Mouse (Mus musculus): ENCODE data around the gene Rassf4. TPM values are rescaled to one million over a fixed set of nuclear protein-coding genes. Genes with fewer than 3 reads are reported as not detected.
"Not testable (repeated sequence)": the region's sequence is repeated elsewhere in the genome, so short reads cannot be mapped to it uniquely, and the experiment has no call there.

Gene Rassf4
- polyA plus RNA-seq, 1 experiment from 2014 or later, result 14.4 TPM

DNA sequence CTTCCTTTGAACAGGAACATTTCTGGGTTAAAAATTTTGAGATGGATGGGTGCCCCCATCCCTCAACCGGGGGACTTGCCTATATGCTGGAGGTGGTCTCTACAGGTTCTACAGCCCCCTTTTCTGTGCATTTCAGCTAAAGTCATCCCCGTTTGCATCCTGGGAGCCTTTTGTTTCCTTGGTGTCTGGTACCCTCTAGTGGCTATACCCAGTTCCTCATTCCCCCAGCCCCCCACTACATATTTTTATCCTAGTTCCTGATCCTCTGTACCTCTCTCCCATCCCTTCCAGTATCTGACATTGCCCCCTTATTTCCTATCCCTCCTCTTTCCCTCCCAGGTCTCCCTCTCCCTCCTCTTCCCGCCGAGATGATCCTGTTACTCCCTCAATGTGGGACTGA, 66.5 kb downstream of the Rassf4 start:
- H3K36me3 ChIP-seq, result no peaks in the 10 kb centered on the region
- no peak overlapping the region for H3K4me3 ChIP-seq
- H3K9ac ChIP-seq, result no peak overlapping the region
- no peak overlapping the region for H3K27ac ChIP-seq
- H3K4me2 ChIP-seq, result no peak overlapping the region
- no peaks in the 10 kb centered on the region for H3K27me3 ChIP-seq
- H3K4me1 ChIP-seq, result no peaks in the 10 kb centered on the region
- no peaks in the 10 kb centered on the region for H3K9me3 ChIP-seq
- ATAC-seq (ENCODE audit: insufficient number of reproducible peaks, insufficient read depth, low FRiP score, low TSS enrichment, low read depth), result no peak
- 47% methylated on average over 4 of the region's 4 CpGs for WGBS

DNA sequence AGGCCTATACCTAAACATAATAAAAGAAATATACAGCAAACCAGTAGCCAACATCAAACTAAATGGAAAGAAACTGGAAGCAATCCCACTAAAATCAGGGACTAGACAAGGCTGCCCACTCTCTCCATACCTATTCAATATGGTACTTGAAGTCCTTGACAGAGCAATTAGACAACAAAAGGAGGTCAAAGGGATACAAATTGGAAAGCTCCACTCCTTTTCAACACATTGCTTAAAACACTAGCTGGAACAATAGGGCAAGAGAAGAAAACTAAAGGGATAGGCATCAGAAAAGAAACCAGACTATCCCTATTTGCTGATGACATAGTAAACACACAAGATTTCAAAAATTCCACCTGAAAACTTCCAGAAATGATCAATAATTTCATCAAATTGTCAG, 72.8 kb downstream of the Rassf4 start:
- H3K27ac ChIP-seq; H3K4me1 ChIP-seq; H3K4me2 ChIP-seq; ATAC-seq (ENCODE audit: insufficient number of reproducible peaks, insufficient read depth, low FRiP score, low TSS enrichment, low read depth); H3K4me3 ChIP-seq; H3K36me3 ChIP-seq; H3K9ac ChIP-seq; H3K9me3 ChIP-seq; H3K27me3 ChIP-seq: not testable (repeated sequence)

DNA sequence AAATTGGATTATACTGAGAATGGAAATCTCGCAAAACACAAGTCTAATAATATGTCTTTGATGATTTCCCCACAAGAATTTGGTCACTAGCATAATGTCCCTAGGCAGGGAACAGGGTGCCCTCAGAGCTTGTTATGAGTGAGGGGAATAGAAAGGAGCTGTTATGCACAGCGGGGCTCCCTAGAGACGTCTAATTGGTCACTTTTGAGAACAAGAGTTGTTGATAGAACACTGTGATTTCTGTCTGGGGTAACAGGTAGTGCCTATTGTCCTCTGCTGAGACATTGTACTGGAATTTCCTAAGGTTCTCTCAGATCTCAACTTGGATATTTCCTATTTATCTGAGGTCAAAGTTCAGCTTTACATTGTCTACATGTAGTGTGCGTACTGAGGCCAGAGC, 89.7 kb downstream of the Rassf4 start, which contains the start of gene Olfr215:
Gene Olfr215 (minus strand): TSS at position 101 of the 400 bp plus-strand sequence.
- no peak for ATAC-seq (ENCODE audit: insufficient number of reproducible peaks, insufficient read depth, low FRiP score, low TSS enrichment, low read depth)
- Histone ChIP-seq H3K4me3 (no peak within 1 kb of the TSS), H3K9me3 (no peaks in the 10 kb centered on the region), H3K27ac (no peak within 1 kb of the TSS), H3K36me3 (no peaks in the 10 kb centered on the region), H3K4me2 (no peak within 1 kb of the TSS), H3K27me3 (no peaks in the 10 kb centered on the region), H3K4me1 (no peaks in the 10 kb centered on the region), H3K9ac (no peak within 1 kb of the TSS)
- 52% methylated on average over 4 of the region's 4 CpGs for WGBS

Small RNA genes within 50 kb of the gene (microRNA-seq; reads per million reads assigned to microRNA genes)
- gene Mir7043, result 0.55 reads per million

Other genes starting within 250 kb of the Rassf4 start
- 1.0 and 1.7 TPM in 2 replicates for gene Alox5, start 212.8 kb downstream of the Rassf4 start, polyA plus RNA-seq (2015; fragmentation: Nextera tagmentation; extraction: Ambion mirVana)
- gene Olfr211, start 184.9 kb downstream of the Rassf4 start, polyA plus RNA-seq (2015; fragmentation: Nextera tagmentation; extraction: Ambion mirVana), result not detected in 2 replicates
- not detected in 2 replicates for gene Olfr212, start 167.4 kb downstream of the Rassf4 start, polyA plus RNA-seq (2015; fragmentation: Nextera tagmentation; extraction: Ambion mirVana)
- gene Olfr213, start 135.5 kb downstream of the Rassf4 start, polyA plus RNA-seq (2015; fragmentation: Nextera tagmentation; extraction: Ambion mirVana), result not detected in 2 replicates
- gene Gm5580, start 122.8 kb downstream of the Rassf4 start, polyA plus RNA-seq (2015; fragmentation: Nextera tagmentation; extraction: Ambion mirVana), result 0.60 and 2.1 TPM in 2 replicates
- gene Olfr214, start 119.7 kb downstream of the Rassf4 start, polyA plus RNA-seq (2015; fragmentation: Nextera tagmentation; extraction: Ambion mirVana), result not detected in 2 replicates
- not detected in 2 replicates for gene Olfr215, start 89.8 kb downstream of the Rassf4 start, polyA plus RNA-seq (2015; fragmentation: Nextera tagmentation; extraction: Ambion mirVana)
- gene Zfp422, start 45.0 kb downstream of the Rassf4 start, polyA plus RNA-seq (2015; fragmentation: Nextera tagmentation; extraction: Ambion mirVana), result 218 and 229 TPM in 2 replicates
- gene Depp1, start 23.3 kb downstream of the Rassf4 start, polyA plus RNA-seq (2015; fragmentation: Nextera tagmentation; extraction: Ambion mirVana), result 16.5 and 19.9 TPM in 2 replicates
- gene Tmem72, start 43.0 kb upstream of the Rassf4 start, polyA plus RNA-seq (2015; fragmentation: Nextera tagmentation; extraction: Ambion mirVana), result 0.04 and 0.07 TPM in 2 replicates